Mouse (Mus musculus): ENCODE data around the gene Tgds. TPM values are rescaled to one million over a fixed set of nuclear protein-coding genes. Genes with fewer than 3 reads are reported as not detected.

Tgds gene
- polyA plus RNA-seq, 1 experiment from 2014 or later, result 38.7 TPM

GRCm38 (mm10) chr14:118069439-118070079, 63.0 kb downstream of the Tgds start:
- H3K9me3 ChIP-seq (ENCODE audit: control insufficient read depth, low read length), result no peaks in the 10 kb centered on the region
- H3K27me3 ChIP-seq (ENCODE audit: control insufficient read depth, insufficient read depth, low read length), result no peaks in the 10 kb centered on the region
- H3K4me3 ChIP-seq (ENCODE audit: low read depth, low read length), result no peak overlapping the region
- no peak overlapping the region for H3K4me2 ChIP-seq (ENCODE audit: low read depth, severe bottlenecking)
- no peaks in the 10 kb centered on the region for H3K36me3 ChIP-seq (ENCODE audit: control insufficient read depth, insufficient read depth, low read length)
- ATAC-seq (ENCODE audit: insufficient number of reproducible peaks, low FRiP score, low TSS enrichment, low read depth) (no peak), DNase-seq (ENCODE audit: low spot score) (no peak)
- H3K9ac ChIP-seq (ENCODE audit: low read length), result no peak overlapping the region
- no peaks in the 10 kb centered on the region for H3K4me1 ChIP-seq (ENCODE audit: control insufficient read depth, insufficient read depth, low read length)
- WGBS, result 86% methylated on average over 12 of the region's 12 CpGs
- H3K27ac ChIP-seq (replicated peaks; ENCODE audit: low read depth, low read length), result no peak overlapping the region

Other genes with a start within 250 kb of the Tgds start
- gene Dct, start 80.5 kb downstream of the Tgds start, polyA plus RNA-seq (2014; fragmentation: Nextera tagmentation; extraction: Ambion mirVana), result 1.5 and 1.6 TPM in 2 replicates
- 50.0 and 53.3 TPM in 2 replicates for gene Gpr180, start 4.4 kb upstream of the Tgds start, polyA plus RNA-seq (2014; fragmentation: Nextera tagmentation; extraction: Ambion mirVana)
- gene Sox21, start 104.3 kb upstream of the Tgds start, polyA plus RNA-seq (2014; fragmentation: Nextera tagmentation; extraction: Ambion mirVana), result 0.11 and 0.13 TPM in 2 replicates
- gene Gm9376, start 134.2 kb upstream of the Tgds start, polyA plus RNA-seq (2014; fragmentation: Nextera tagmentation; extraction: Ambion mirVana), result not detected in 2 replicates

Data from limb, embryonic 11.5 days (tissue).